Mouse (Mus musculus): ENCODE measurements around the gene Gm10717.
"Not testable (repeated sequence)": the region's sequence is repeated elsewhere in the genome, so short reads cannot be mapped to it uniquely, and the experiment has no call there.

DNA sequence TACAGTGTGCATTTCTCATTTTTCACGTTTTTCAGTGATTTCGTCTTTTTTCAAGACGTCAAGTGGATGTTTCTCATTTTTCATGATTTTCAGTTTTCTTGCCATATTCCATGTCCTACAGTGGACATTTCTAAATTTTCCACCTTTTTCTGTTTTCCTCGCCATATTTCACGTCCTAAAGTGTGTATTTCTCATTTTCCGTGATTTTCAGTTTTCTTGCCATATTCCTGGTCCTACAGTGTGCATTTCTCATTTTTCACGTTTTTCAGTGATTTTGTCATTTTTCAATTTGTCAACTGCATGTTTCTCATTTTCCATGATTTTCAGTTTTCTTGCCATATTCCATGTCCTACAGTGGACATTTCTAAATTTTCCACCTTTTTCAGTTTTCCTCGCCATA lies 9.1 kb downstream of the Gm10717 start, which contains the start of gene Gm17535:
- not testable (repeated sequence) for TF ChIP-seq CTCF, POLR2A (IDR thresholded peaks at IDR 0.05; ENCODE audit: extremely low read depth, insufficient read depth, low read length)

Measured in cortical plate, adult 2 months (tissue).